Mouse (Mus musculus): ENCODE data around the gene Cep63. TPM values are rescaled to one million over a fixed set of nuclear protein-coding genes. Genes with fewer than 3 reads are reported as not detected.

The Cep63 gene
- 10 to 100 TPM; 34.8 to 46.1 TPM for total RNA-seq (2021)
- long read RNA-seq, experiment 1, full-length matches to known transcripts = 23 of 43 reads
- long read RNA-seq, experiment 1, partial matches to known transcripts = 2 of 43 reads
- long read RNA-seq, experiment 1, other reads (novel, unspliced or antisense) = 18 of 43 reads
- long read RNA-seq, experiment 2, full-length matches to known transcripts = 41 of 73 reads
- long read RNA-seq, experiment 2, partial matches to known transcripts = 6 of 73 reads
- long read RNA-seq, experiment 2, other reads (novel, unspliced or antisense) = 26 of 73 reads

GRCm38 (mm10) chr9:102625983-102626838 lies at the start of gene Cep63, which contains the start of gene Anapc13:
Gene Cep63, minus strand, starts transcription at chr9:102626534.
Gene Anapc13, plus strand, starts transcription at chr9:102626296.
- peak; percentile 99 for DNase-seq (ENCODE audit: low spot score in 2 of 2)

GRCm38 (mm10) chr9:102675922-102676321 lies 49.6 kb upstream of the Cep63 start:
- no peak for DNase-seq (ENCODE audit: low spot score in 2 of 2)

GRCm38 (mm10) chr9:102673381-102673780 lies 47.0 kb upstream of the Cep63 start:
- peak; percentile 12 to 27 for DNase-seq (ENCODE audit: low spot score in 2 of 2)

- no peak for DNase-seq (ENCODE audit: low spot score in 2 of 2)
Measured at GRCm38 (mm10) chr9:102668906-102669305, 42.6 kb upstream of the Cep63 start.

- DNase-seq (ENCODE audit: low spot score in 2 of 2) = no peak
Measured at GRCm38 (mm10) chr9:102668115-102668514, 41.8 kb upstream of the Cep63 start.

GRCm38 (mm10) chr9:102656355-102657095 lies 30.2 kb upstream of the Cep63 start:
- DNase-seq (ENCODE audit: low spot score in 2 of 2) = no peak

- no peak for DNase-seq (ENCODE audit: low spot score in 2 of 2)
Measured at GRCm38 (mm10) chr9:102651199-102651720, 24.9 kb upstream of the Cep63 start.

- no peak for DNase-seq (ENCODE audit: low spot score in 2 of 2)
Measured at GRCm38 (mm10) chr9:102650637-102651036, 24.3 kb upstream of the Cep63 start.

- DNase-seq (ENCODE audit: low spot score in 2 of 2) = no peak
Measured at GRCm38 (mm10) chr9:102649917-102650527, 23.7 kb upstream of the Cep63 start.

GRCm38 (mm10) chr9:102647010-102647409 lies 20.7 kb upstream of the Cep63 start:
- no peak for DNase-seq (ENCODE audit: low spot score in 2 of 2)

- no peak for DNase-seq (ENCODE audit: low spot score in 2 of 2)
Measured at GRCm38 (mm10) chr9:102645119-102645695, 18.9 kb upstream of the Cep63 start.

GRCm38 (mm10) chr9:102643486-102644101 lies 17.3 kb upstream of the Cep63 start:
- DNase-seq (ENCODE audit: low spot score in 2 of 2) = no peak

GRCm38 (mm10) chr9:102643071-102643485 lies 16.7 kb upstream of the Cep63 start:
- no peak for DNase-seq (ENCODE audit: low spot score in 2 of 2)

- DNase-seq (ENCODE audit: low spot score in 2 of 2) = no peak
Measured at GRCm38 (mm10) chr9:102641531-102641930, 15.2 kb upstream of the Cep63 start.

GRCm38 (mm10) chr9:102639510-102639909 lies 13.2 kb upstream of the Cep63 start:
- no peak for DNase-seq (ENCODE audit: low spot score in 2 of 2)

GRCm38 (mm10) chr9:102638963-102639362 lies 12.6 kb upstream of the Cep63 start:
- DNase-seq (ENCODE audit: low spot score in 2 of 2) = no peak

GRCm38 (mm10) chr9:102637115-102637514 lies 10.8 kb upstream of the Cep63 start:
- no peak for DNase-seq (ENCODE audit: low spot score in 2 of 2)

- DNase-seq (ENCODE audit: low spot score in 2 of 2) = peak; percentile 55 to 70
Measured at GRCm38 (mm10) chr9:102636553-102636952, 10.2 kb upstream of the Cep63 start.

- no peak for DNase-seq (ENCODE audit: low spot score in 2 of 2)
Measured at GRCm38 (mm10) chr9:102634453-102634852, 8.1 kb upstream of the Cep63 start.

All from adrenal gland, adult 18-20 months (tissue).